Mouse (Mus musculus) 3T3-L1 (cell line): ENCODE data around the gene Gemin4.
"Not testable (repeated sequence)": the region's sequence is repeated elsewhere in the genome, so short reads cannot be mapped to it uniquely, and the experiment has no call there.

Source experiments
- DNase-seq: peaks from one replicate; pipeline ENCODE4 v3.0.0-alpha.2; 2015; ENCODE audit warnings: low read depth, low spot score

The Gemin4 gene

GRCm38 (mm10) chr11:76216681-76217389 lies 629 bp downstream of the Gemin4 start:
- DNase-seq: peak; percentile 71

GRCm38 (mm10) chr11:76216049-76216540 lies 1.4 kb downstream of the Gemin4 start:
- peak; percentile 5 for DNase-seq

DNA sequence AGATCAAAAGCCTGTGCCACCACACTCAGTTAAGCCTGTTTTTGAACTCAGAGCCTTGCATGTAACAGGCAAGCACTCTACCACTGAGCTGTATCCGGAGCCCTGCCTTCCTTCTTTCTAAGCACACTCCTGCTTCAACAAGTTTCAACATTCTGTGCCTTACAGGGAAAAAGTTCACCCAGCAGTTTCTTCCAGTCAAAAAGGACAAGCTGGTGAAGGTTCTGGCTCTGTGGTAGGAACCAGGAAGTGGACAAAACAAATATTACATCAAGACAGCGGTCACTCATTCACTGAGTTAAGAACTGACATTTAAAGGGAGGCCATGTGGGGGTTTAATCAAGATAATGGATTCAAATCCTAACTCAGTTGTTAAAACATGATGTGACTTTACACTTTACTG lies 2.5 kb downstream of the Gemin4 start:
- DNase-seq: no peak

DNA sequence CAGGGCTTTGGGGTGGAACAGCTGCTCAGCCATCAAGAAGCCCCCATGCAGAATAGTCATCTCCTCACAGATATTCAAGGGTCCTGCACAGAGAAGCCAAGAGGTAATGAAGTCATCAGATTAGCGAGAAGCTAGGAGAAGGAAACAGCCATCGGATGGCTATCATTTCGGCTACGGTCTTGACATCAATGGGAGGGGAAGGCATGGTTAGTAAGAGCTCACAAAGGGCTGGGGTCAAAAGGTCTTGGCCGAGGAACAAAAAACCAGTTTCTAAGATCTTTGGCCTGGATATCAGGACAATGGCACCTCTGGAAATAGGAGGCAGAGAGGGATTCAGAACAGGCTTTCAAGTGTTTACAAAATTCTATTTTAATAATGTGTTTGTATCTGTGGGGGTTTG lies 3.6 kb downstream of the Gemin4 start:
- DNase-seq: no peak

DNA sequence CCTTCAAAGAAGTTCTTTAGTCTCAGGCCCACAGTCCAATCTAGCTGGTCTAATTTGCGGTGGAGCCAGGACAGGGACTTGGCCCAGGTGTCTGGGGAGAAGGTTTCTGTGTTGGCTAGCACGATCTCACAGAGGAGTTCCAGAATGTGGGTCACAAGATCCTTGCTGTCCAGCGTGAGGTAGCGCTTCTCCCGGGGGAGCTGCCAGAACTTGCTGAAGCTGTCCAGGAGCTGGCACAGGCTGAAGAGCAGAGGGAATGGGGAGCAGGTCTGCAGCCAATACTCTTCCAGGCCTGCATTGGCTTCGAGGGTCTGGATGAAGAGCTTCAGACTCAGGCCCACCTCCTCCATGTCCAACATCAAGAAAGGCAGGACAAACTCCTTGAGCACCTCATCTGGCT lies 5.9 kb downstream of the Gemin4 start:
- DNase-seq: not testable (repeated sequence)

DNA sequence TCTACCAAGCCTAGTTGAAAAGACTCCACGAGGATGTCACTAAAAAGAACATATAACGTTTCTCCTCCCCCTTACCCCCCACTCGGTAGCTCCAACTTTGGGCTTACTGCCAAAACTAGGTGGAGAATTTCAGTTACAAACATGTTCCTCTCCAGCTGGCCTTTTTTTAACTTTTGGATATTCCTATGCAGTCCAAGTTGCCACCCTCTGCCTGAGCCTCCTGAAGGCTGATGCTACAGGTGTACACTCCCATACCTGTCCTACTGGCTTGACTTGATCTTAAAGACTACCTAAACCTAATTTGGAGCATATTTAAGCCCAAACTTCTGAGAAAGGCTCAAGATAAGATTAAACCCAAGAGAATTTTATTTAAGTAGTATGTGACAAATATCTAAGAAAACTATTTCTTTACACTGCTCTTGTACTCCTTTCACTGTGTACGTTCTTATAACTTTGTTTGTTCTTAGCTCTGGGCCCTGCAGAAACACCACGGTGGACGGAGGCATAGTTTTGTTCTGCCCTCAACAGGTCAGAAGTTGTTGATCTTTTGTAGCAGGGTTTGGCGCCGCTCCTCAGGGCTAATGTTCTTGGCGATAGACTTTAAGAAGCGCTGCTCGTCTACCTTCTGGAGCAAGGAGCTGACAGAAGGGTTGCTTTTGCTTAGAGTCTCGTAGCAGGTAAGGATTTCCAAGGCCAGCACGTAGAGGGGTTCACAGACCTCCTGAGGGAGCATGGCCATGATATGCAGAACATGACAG lies 7.1 kb downstream of the Gemin4 start:
- no peak for DNase-seq

DNA sequence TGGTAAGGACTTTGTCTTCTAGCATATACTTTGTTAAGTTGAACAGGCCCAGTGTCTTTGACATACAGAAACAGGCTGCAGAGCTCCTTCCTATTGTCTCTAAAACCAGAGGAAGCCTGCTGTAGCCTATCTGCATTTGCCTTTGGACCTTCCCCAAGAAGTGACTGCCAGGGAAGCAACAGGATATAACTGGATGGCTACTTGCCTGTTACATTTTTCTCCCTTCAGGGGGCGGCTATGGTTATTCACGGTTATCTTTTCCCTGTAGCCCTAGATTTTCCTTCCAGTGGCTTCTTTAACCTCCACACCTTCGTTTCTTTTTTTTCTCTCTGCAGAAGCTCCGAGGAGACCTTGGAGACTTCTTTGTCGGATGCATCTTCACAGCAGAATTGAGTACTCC lies 10.7 kb downstream of the Gemin4 start:
- DNase-seq: no peak

- peak; percentile 52 for DNase-seq
These were observed 15.4 kb downstream of the Gemin4 start for GRCm38 (mm10) chr11:76201761-76202674.

DNA sequence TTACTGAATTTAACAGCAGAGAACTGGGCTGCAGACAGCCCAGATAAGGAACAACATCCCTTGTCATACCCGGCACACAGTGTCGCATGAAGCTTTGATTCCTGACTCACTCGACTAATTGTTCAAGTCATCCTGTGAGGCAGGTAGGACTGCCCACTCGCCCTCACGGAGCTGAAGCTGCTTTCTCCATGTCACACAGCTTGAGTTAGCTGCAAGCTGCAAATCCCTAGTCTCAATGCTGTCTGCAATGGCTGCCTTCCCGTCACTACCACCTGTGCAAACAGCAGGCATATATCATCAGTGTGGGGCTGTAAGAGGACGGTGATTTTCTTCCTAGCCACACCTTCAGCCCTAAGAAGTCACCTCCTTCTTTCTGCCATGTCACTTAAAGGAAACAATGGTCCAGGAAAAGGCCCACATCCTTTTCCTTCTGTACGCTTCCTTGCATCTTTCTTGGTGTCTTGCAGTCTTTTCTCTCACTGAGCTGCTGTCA lies 20.4 kb downstream of the Gemin4 start:
- DNase-seq: no peak

DNA sequence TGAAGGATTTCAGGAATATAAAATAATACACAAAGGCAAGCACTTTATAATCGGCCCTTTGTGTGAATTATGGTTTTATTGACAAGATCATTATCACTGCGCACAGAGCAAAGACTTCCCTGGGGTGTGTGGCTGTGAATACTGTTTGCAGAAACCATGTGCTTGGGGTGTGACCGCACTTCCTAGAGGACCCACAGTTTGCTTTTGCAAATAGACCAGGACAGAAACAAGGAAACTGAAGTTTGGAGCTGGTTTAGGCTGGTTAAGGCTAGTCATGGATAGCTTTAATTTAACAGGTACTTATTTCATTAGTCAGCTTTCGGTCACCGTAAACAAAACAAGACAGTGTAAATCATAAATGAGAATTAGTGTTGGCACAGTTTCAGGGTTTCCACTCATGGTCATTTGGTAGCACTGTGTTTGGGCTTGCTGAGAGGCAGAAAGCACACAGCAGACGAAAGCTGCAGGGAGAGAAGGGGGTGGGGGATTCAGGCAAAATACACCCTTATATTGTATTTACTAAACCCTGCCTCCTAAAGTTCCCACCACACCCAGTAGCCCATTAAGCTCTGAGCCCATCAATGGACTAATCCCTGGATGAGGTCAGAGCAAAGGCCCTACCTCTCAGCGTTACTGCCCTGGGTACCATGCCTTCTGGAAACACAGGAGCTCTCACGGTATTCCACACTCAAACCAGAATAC lies 21.0 kb downstream of the Gemin4 start:
- DNase-seq: no peak

- DNase-seq: peak; percentile 31
These were observed 30.6 kb downstream of the Gemin4 start for GRCm38 (mm10) chr11:76186908-76187307.

DNA sequence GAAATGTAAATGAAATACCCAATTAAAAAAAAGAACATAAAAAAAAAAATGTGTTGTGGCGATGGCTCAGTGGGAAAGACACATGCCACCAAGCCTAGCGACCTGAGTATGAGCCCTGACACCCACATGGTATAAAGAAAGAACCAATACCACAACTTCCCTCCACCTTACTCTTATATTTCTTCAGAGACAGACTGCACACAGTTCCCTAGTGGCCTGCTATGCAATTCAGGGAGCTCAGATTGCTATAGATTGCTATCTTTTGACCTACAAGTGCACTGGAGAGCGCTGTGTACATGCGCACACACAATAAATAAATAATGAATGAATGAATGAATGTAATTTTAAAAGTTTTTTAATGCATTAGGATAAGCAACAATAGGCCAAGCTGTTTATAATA lies 33.7 kb downstream of the Gemin4 start:
- DNase-seq: no peak

- peak; percentile 23 for DNase-seq
These were observed 37.3 kb downstream of the Gemin4 start for GRCm38 (mm10) chr11:76180146-76180540.

DNA sequence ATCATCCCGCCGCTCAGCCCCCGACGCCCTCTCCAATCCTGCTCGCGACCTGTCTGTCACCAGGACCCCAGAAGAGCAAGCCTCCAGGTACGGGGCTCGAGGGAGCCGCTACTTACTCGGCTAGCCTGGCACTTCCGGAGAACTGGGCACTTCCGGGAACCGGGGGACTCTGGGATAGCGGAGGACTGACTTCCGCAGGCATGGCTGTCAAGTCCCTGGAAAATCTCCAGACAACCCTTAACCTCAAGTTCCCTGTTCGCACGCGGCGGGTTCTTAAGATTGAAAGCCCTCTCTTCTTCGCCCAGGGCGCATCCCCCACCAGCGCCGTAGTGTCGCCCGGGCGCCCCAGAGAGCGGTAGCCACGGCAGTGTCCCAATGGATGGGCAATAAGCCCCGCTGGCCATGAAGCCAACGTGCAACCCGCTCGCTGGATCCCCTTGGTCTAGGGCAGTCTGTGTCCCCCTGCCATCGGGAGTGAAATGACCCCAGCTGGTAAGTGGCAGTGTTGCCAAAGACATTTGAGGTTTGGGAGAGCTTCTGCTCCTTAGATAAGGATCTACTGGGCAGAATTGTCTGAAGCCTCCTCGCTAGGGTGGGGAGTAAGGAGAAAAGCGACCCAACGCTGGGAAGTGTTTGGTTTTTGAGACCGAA lies 37.8 kb downstream of the Gemin4 start, which contains the start of the genes Vps53 and Fam57a:
Gene Vps53 (minus strand): TSS at position 153 of the 651 bp plus-strand sequence.
Gene Fam57a (plus strand): TSS at position 177 of the 651 bp plus-strand sequence.
- peak; percentile 84 for DNase-seq

- peak; percentile 58 for DNase-seq
These were observed 38.6 kb downstream of the Gemin4 start for GRCm38 (mm10) chr11:76178726-76179494.

GRCm38 (mm10) chr11:76170207-76170606 lies 47.3 kb downstream of the Gemin4 start:
- no peak for DNase-seq

GRCm38 (mm10) chr11:76168976-76169375 lies 48.5 kb downstream of the Gemin4 start:
- no peak for DNase-seq

DNA sequence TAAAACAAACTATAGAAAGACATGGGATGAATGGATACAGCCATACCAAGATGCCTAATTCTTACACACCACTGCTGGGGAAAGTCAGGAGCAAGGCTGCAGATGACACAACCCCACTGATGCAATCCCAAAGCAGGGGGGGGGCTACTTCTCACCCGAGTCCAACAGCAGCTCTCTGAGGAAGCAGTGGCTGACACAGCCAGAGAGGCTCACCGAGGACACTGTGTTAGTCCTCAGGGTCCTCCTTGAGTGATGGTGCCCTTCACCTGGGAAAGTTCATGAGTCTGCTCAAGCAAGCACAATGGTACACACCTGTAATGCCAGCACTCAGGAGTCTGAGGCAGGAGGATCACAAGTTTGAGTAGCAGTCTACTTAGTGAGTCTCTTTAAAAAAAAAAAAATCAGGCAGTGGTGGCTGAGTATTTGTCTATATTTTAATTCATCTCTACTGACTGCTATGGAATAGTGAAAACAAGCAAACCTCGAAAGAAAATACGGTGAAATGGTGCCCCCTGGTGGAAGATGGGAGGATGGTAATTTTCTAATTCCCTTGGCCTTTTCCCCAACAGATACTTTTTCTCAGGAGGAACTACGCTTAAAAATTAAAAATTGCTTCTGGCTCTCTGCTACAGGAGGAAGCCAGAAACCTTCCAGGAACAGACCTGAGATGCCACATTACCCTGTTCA lies 50.2 kb downstream of the Gemin4 start:
- peak; percentile 86 for DNase-seq

- peak; percentile 34 for DNase-seq
These were observed 50.8 kb downstream of the Gemin4 start for GRCm38 (mm10) chr11:76166657-76167056.
